Mouse (Mus musculus) kidney, embryonic 16.5 days (tissue): ENCODE results near the gene Cd300ld3. TPM values are rescaled to one million over a fixed set of nuclear protein-coding genes. Genes with fewer than 3 reads are reported as not detected.
"Not testable (repeated sequence)": the region's sequence is repeated elsewhere in the genome, so short reads cannot be mapped to it uniquely, and the experiment has no call there.

Experiments used
- ATAC-seq: fragments of 200-750 bp; cut with Nextera tagmentation; 2 replicates; pipeline ENCODE4 v1.8.0; 2017; ENCODE audit warnings: moderate TSS enrichment; ENCODE audit not compliant: low FRiP score, low TSS enrichment
- H3K27ac ChIP-seq: fragments of 300-500 bp; sonication (generic); 2 replicates; pipeline ENCODE4 v1.5.1; 2014; ENCODE audit warnings: low read length
- H3K27me3 ChIP-seq: fragments of 300-500 bp; sonication (generic); 2 replicates; pipeline ENCODE4 v1.6.1; 2014; ENCODE audit warnings: low read length, control low read depth, mixed read lengths; ENCODE audit not compliant: insufficient read depth
- H3K36me3 ChIP-seq: fragments of 300-500 bp; sonication (generic); 2 replicates; pipeline ENCODE4 v1.6.1; 2014; ENCODE audit warnings: low read length, control low read depth, mixed read lengths; ENCODE audit not compliant: insufficient read depth
- H3K4me1 ChIP-seq: fragments of 300-500 bp; sonication (generic); 2 replicates; pipeline ENCODE4 v1.6.1; 2014; ENCODE audit warnings: low read length, control low read depth, mixed read lengths; ENCODE audit not compliant: insufficient read depth
- H3K4me2 ChIP-seq: fragments of 300-500 bp; sonication (generic); replicated peaks from 2 replicates; pipeline ENCODE4 v1.6.1; 2014; ENCODE audit warnings: low read depth, low read length
- H3K4me3 ChIP-seq: fragments of 300-500 bp; sonication (generic); 2 replicates; pipeline ENCODE4 v1.5.1; 2014; ENCODE audit warnings: mild to moderate bottlenecking, low read length
- H3K9ac ChIP-seq: fragments of 300-500 bp; sonication (generic); replicated peaks from 2 replicates; pipeline ENCODE4 v1.6.1; 2014; ENCODE audit warnings: low read length
- H3K9me3 ChIP-seq: fragments of 300-500 bp; sonication (generic); 2 replicates; pipeline ENCODE4 v1.6.1; 2016; ENCODE audit warnings: low read length, control low read depth
- WGBS: fragments of 180-500 bp; shearing (Covaris S2); extraction: QIAGEN DNeasy Blood & Tissue Kit; methylation state at CpG from one replicate; pipeline ENCODE4 v1.1.7; 2014; 5-methylcytosine and 5-hydroxymethylcytosine counted together
- polyA plus RNA-seq: library from polyadenylated mRNA; unstranded; fragments of >200 nt; fragmentation: Nextera tagmentation; extraction: Ambion mirVana; gene quantifications from 2 replicates; pipeline ENCODE4 v1.2.1, GENCODE M21; 2015

Cd300ld3 gene
- polyA plus RNA-seq, 1 experiment from 2014 or later = not detected

DNA sequence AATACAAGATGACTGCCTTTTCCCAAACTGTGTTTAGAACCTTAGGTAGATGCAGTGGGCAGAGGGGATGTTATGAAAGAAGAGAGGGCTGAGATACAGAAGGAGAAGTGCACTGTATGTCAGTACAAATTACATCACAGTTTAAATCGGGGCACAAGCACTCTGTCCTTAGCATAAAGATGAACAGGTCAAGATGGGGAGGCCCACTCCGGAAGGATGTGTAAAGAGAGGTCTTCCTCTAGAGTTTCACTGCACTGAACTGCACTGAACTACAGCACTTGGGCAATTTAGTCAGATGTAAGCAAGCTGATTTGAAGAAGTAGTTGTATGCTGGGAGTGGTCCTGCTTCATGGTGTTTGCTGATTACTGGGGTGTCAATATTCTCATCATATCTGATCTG, 11.6 kb upstream of the Cd300ld3 start:
- Histone ChIP-seq H3K27ac (no peak overlapping the region), H3K4me1 (no peaks in the 10 kb centered on the region), H3K27me3 (no peaks in the 10 kb centered on the region; the same call in 1 of the 2 replicates), H3K4me2 (no peak overlapping the region), H3K4me3 (no peak overlapping the region), H3K9ac (no peak overlapping the region), H3K36me3 (no peaks in the 10 kb centered on the region), H3K9me3 (no peaks in the 10 kb centered on the region)
- ATAC-seq = no peak
- 69% methylated on average over 2 of the region's 2 CpGs for WGBS

DNA sequence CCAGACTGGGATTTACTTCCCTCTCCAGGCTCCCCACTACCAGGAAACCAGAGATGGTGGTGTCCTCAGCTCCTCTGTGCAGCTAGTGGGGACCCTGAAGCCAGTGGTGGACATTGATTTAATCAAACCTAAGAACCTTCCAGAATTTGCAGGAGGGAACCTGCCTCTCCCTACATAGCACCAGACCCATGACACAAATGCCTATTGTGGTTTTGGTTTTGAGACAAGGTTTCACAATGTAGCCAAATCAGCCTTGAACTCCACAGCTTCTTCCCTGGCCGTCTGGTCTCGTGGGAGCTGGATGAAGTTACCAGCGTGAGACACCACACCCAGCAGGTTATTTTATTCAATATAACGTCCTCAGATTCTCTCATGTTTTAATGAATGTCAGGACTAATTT, 10.5 kb upstream of the Cd300ld3 start:
- no peak overlapping the region for H3K4me3 ChIP-seq
- ATAC-seq = no peak
- H3K9ac ChIP-seq = no peak overlapping the region
- H3K4me2 ChIP-seq = no peak overlapping the region
- H3K9me3 ChIP-seq = no peaks in the 10 kb centered on the region
- no peaks in the 10 kb centered on the region for H3K4me1 ChIP-seq
- no peak overlapping the region for H3K27ac ChIP-seq
- no peaks in the 10 kb centered on the region for H3K36me3 ChIP-seq
- WGBS = 71% methylated on average over 4 of the region's 4 CpGs
- H3K27me3 ChIP-seq = no peaks in the 10 kb centered on the region; the same call in 1 of the 2 replicates

DNA sequence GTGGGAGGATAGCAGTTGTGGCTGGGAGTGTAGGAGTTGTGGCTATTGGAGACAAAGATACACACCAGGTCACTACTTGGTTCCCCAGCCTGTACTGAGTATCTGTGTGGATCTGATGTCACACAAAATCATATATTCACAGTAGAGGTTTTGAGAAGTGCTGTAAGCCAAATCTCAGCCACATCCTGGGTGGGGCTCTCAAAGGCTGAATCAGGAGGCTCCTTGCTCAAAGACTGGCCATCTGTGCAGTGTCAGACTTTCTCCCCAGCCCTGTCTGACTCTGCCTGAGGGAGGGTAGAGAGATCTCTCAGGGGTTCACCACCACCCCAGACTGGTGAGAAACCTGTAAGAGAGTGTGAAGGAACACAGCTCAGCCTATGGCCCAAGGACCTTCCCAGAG, 6.3 kb upstream of the Cd300ld3 start:
- no peaks in the 10 kb centered on the region; the same call in 1 of the 2 replicates for H3K27me3 ChIP-seq
- no peak overlapping the region for H3K4me3 ChIP-seq
- ATAC-seq = no peak
- no peaks in the 10 kb centered on the region for H3K4me1 ChIP-seq
- H3K9me3 ChIP-seq = no peaks in the 10 kb centered on the region
- H3K9ac ChIP-seq = no peak overlapping the region
- no peaks in the 10 kb centered on the region for H3K36me3 ChIP-seq
- no peak overlapping the region for H3K4me2 ChIP-seq
- no peak overlapping the region for H3K27ac ChIP-seq

DNA sequence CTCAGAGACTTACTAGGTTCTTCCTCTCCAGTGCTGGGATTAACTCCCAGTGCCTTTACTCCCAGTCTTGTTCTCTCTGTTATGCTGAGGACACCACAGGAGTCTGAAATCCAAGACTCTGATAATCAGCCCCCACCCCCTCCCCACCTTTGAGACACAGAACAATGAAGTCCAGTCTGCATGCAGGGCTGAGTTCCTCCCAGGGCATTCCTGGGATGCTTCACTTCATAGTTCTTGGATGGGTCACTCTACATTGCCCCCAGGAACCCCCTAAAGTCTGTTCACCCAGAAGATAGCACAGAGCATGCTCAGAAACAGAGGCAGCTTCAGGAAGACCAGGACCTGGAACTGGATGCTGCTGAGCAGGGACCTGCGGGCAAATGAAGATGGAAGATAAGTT, 4.8 kb upstream of the Cd300ld3 start:
- no peak for ATAC-seq
- H3K4me3 ChIP-seq = no peak overlapping the region
- no peaks in the 10 kb centered on the region for H3K9me3 ChIP-seq
- no peaks in the 10 kb centered on the region for H3K36me3 ChIP-seq
- whole genome bisulfite sequencing = 94% methylated on average over 1 of the region's 1 CpGs
- no peak overlapping the region for H3K9ac ChIP-seq
- no peaks in the 10 kb centered on the region; the same call in 1 of the 2 replicates for H3K27me3 ChIP-seq
- no peak overlapping the region for H3K27ac ChIP-seq
- H3K4me1 ChIP-seq = no peaks in the 10 kb centered on the region
- no peak overlapping the region for H3K4me2 ChIP-seq

DNA sequence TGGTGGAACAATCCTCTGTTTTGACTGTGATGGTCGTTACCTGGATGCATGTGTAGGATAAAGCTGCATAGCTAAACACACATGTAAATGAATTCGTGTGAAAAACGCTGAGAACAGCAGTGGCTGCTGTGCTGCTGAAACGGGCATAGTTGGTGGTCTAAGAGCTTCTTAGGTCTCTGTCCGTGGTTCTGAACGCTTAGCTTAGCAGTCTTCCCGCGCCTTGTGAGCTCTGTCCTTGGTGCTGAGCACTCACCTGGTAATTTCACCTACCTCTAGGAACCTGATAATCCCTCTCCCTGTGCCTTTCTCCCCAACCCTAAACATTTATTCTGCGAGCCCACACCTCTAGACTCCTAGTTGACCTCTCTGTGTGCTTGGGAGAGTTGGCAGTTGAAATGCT, 4.0 kb upstream of the Cd300ld3 start:
- WGBS = 2% methylated on average over 9 of the region's 9 CpGs
- H3K4me1 ChIP-seq = no peaks in the 10 kb centered on the region
- H3K4me3 ChIP-seq = no peak overlapping the region
- ATAC-seq = no peak
- no peak overlapping the region for H3K9ac ChIP-seq
- H3K27ac ChIP-seq = no peak overlapping the region
- no peaks in the 10 kb centered on the region; the same call in 1 of the 2 replicates for H3K27me3 ChIP-seq
- H3K4me2 ChIP-seq = no peak overlapping the region
- no peaks in the 10 kb centered on the region for H3K36me3 ChIP-seq
- no peaks in the 10 kb centered on the region for H3K9me3 ChIP-seq

DNA sequence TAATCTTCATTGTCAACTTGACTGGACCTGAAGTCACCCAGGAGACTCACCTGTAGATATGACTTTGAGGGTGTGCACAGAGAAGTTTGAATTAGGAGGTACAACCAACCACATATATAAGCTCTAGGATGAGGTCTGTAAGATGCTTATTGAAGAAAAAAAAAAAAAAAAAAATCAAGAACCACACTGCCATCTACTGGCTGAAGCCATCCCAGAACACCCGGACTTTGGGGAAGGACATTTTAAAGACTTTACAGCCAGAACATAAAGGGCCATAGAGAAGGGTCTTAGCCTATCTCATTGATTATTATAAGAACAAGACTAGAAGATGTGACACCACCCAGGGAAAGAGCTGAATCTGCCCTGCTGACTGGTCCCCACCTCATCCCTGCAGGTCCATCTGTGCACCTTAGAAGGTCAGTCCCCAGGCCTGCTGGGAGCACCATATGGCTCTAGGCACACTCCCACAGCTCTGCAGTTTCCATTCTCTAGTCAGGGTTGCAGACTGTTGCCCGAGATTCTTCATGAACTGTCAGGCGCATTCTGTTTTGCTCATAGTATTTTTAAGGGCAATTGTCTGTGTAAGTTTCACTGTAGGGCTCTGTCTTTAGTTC, 1.2 kb upstream of the Cd300ld3 start:
- Histone ChIP-seq H3K36me3 (no peaks in the 10 kb centered on the region), H3K9me3 (no peaks in the 10 kb centered on the region)
- 38% methylated on average over 3 of the region's 3 CpGs for WGBS

DNA sequence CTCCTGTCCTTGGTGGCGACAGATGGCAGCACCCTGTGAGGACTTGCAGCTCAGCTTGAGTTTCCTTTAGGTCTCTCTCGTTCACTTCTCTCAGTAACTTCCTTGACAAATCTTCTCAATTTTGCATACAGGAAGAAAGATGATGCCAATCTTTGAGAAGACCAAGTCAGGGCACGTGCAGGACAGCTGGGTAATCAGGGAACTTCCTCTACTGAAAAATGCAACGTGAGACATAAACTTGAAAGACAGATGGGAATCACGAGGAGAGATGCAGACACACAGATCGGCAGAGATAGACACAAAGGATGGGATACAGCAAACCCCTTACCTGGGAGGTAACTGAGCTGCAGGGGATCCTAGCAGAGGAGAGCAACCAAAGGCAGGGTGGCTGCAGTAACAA, 10.5 kb downstream of the Cd300ld3 start, which contains the start of gene Cd300ld5:
Gene Cd300ld5 (minus strand): TSS at position 101 of the 400 bp plus-strand sequence.
- ATAC-seq, H3K4me3 ChIP-seq: not testable (repeated sequence)

More for the DNA sequence above, 1.2 kb upstream of the Cd300ld3 start:
- Histone ChIP-seq H3K4me2 (no peak overlapping the region), H3K4me3 (no peak overlapping the region), H3K9ac (no peak overlapping the region), H3K27ac (no peak overlapping the region), H3K4me1 (no peaks in the 10 kb centered on the region), H3K27me3 (no peaks in the 10 kb centered on the region)
- no peak for ATAC-seq

DNA sequence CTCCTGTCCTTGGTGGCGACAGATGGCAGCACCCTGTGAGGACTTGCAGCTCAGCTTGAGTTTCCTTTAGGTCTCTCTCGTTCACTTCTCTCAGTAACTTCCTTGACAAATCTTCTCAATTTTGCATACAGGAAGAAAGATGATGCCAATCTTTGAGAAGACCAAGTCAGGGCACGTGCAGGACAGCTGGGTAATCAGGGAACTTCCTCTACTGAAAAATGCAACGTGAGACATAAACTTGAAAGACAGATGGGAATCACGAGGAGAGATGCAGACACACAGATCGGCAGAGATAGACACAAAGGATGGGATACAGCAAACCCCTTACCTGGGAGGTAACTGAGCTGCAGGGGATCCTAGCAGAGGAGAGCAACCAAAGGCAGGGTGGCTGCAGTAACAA, 21.3 kb downstream of the Cd300ld3 start, which contains the start of gene Cd300ld4:
Gene Cd300ld4 (minus strand): TSS at position 101 of the 400 bp plus-strand sequence.
- H3K9ac ChIP-seq, H3K36me3 ChIP-seq, H3K27me3 ChIP-seq, H3K4me2 ChIP-seq, H3K9me3 ChIP-seq, H3K4me3 ChIP-seq, H3K4me1 ChIP-seq, H3K27ac ChIP-seq, ATAC-seq: not testable (repeated sequence)
- no CpG with 5 or more reads among the region's 6 CpGs for WGBS

More for the DNA sequence above, 10.5 kb downstream of the Cd300ld3 start, which contains the start of gene Cd300ld5:
- H3K9me3 ChIP-seq, H3K36me3 ChIP-seq, H3K27me3 ChIP-seq, H3K27ac ChIP-seq, H3K4me2 ChIP-seq, H3K4me1 ChIP-seq, H3K9ac ChIP-seq: not testable (repeated sequence)
- WGBS = no CpG with 5 or more reads among the region's 6 CpGs

DNA sequence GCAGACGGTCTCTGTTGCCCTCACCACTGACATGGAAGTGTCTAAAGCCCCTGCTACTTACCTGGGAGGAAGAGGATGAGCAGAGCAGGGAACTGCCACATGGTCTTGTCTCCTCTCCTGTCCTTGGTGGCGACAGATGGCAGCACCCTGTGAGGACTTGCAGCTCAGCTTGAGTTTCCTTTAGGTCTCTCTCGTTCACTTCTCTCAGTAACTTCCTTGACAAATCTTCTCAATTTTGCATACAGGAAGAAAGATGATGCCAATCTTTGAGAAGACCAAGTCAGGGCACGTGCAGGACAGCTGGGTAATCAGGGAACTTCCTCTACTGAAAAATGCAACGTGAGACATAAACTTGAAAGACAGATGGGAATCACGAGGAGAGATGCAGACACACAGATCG, 32.1 kb downstream of the Cd300ld3 start, which contains the start of gene Cd300ld2:
Gene Cd300ld2 (minus strand): TSS at position 101 of the 400 bp plus-strand sequence.
- H3K4me3 ChIP-seq, H3K36me3 ChIP-seq, H3K27ac ChIP-seq, H3K9ac ChIP-seq, ATAC-seq, H3K27me3 ChIP-seq, H3K4me1 ChIP-seq, H3K4me2 ChIP-seq, H3K9me3 ChIP-seq: not testable (repeated sequence)
- no CpG with 5 or more reads among the region's 7 CpGs for WGBS

DNA sequence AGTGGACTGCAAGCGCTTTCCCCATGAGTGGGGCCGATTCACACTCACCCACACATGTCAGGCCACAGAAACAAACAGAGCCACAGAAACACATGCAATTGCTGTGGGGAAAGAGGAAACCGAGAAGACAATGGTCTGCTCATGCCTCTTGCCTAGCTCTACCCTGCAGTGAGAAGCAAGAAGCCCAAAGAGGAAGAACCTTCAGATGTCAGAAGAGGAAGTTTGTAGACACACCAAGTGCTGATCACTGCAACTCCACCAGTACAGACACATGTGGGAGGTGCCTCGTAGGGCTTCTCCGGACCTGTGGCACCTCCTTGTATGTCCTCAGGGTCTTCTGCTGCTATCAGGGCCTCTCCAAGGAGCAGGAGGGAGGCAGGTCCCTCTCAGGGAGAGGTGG, 44.1 kb downstream of the Cd300ld3 start:
- Histone ChIP-seq H3K4me1 (no peaks in the 10 kb centered on the region), H3K27me3 (no peaks in the 10 kb centered on the region)
- 85% methylated on average over 5 of the region's 5 CpGs for WGBS

More for the DNA sequence above, 44.1 kb downstream of the Cd300ld3 start:
- Histone ChIP-seq H3K9ac (no peak overlapping the region), H3K27ac (no peak overlapping the region), H3K9me3 (no peaks in the 10 kb centered on the region), H3K4me2 (no peak overlapping the region), H3K36me3 (no peaks in the 10 kb centered on the region), H3K4me3 (no peak overlapping the region)
- no peak for ATAC-seq
